Mouse (Mus musculus): ENCODE data around the gene Fam126b.
"Not testable (repeated sequence)": the region's sequence is repeated elsewhere in the genome, so short reads cannot be mapped to it uniquely, and the experiment has no call there.

- not testable (repeated sequence) for TF ChIP-seq CTCF (IDR thresholded peaks at IDR 0.05; ENCODE audit: borderline replicate concordance, insufficient read depth, low read length); POLR2A (IDR thresholded peaks at IDR 0.05; ENCODE audit: low read depth, low read length)
Observed at GRCm38 (mm10) chr1:58560370-58560769, 25.8 kb downstream of the Fam126b start.

All from embryonic fibroblast, embryonic 13.5 days (primary cell).